Mouse (Mus musculus): Measurements from ENCODE around the gene Papss1. TPM values are rescaled to one million over a fixed set of nuclear protein-coding genes. Genes with fewer than 3 reads are reported as not detected.
A peak's percentile ranks its signal among the peaks of the same experiment; 100 is the strongest.

Papss1 gene
- polyA plus RNA-seq, 1 experiment from 2014 or later = 152 TPM

DNA sequence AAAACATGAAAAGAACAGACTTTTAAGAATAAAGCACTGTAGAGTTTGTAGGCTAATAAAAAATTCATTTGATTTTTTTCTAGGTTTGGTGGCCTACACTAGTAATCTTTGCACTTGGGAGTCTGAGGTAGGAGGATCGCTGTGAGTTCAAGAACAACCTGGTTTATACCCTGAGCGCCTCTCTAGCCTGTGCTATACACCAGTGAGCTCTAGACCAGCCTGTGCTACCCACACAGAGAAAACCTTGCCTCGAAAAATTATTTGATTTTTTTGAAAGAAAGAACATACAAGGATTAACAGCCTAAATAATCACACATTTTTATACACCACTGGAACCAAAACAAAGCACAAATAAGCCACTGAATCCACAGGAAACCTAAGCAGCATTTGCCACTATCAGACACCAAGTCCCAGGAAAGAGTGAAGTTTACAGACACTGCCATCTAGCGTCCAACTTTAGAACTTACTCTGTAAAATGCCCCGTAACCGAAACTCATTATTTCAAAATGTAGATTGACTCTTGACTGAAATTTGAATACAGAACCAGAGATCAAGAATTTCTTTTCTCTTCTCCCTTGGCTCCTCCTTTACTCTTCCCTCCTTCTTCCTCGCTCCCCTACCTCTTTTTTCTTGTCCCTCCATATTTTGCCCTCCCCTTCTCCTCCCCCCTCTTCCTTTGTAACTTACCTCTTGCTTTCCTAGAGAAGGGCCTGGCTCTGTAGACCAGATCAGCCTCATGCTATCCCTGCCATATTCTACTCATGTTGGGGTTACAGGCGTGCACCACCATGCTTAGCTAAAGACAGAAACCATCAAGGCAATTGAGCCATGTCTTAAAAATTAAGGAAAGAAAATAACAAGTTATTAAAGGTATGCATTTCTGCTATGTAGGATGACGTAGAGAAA is 12.0 kb upstream of the Papss1 start:
- H3K9me3 ChIP-seq = no peaks in the 10 kb centered on the region
- H3K4me1 ChIP-seq = no peaks in the 10 kb centered on the region
- ATAC-seq (ENCODE audit: low FRiP score, low read depth) = no peak
- H3K4me3 ChIP-seq = no peak overlapping the region
- H3K36me3 ChIP-seq = no peaks in the 10 kb centered on the region
- WGBS = 40% methylated on average over 9 of the region's 9 CpGs
- no peak overlapping the region for H3K27ac ChIP-seq
- H3K27me3 ChIP-seq = no peaks in the 10 kb centered on the region
- no peak overlapping the region for H3K9ac ChIP-seq
- H3K4me2 ChIP-seq (replicated peaks) = no peak overlapping the region

- Histone ChIP-seq H3K9me3 (no peaks in the 10 kb centered on the region), H3K27ac (no peak overlapping the region)
- ATAC-seq (ENCODE audit: low FRiP score, low read depth) = no peak
These were observed 8.8 kb upstream of the Papss1 start for GRCm38 (mm10) chr3:131555771-131556170.

DNA sequence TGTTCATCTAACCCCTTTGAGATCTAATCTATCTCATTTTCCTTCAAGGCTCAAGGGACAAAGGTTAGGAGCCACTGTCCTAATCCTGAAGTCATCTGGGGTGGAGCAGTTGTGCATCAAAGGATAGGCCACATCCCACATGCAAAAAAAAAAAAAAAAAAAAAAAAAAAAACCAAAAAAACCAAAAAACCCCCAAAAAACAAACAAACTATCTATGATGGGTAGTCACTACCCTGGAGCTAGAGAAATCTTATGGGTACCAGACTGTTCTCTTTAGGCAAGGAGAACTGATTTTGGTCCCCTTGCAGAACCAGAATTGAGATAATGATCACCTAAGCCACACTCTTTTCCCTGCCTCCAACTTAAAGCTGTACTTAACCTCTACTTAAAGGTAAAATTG is 3.0 kb upstream of the Papss1 start:
- no peaks in the 10 kb centered on the region for H3K36me3 ChIP-seq
- no peak overlapping the region for H3K4me3 ChIP-seq
- no peak for ATAC-seq (ENCODE audit: low FRiP score, low read depth)

More at GRCm38 (mm10) chr3:131555771-131556170, 8.8 kb upstream of the Papss1 start:
- no peaks in the 10 kb centered on the region for H3K36me3 ChIP-seq
- H3K4me1 ChIP-seq = peaks cover 11% of the 10 kb centered on the region
- H3K4me3 ChIP-seq = no peak overlapping the region
- no peak overlapping the region for H3K4me2 ChIP-seq (replicated peaks)
- no peaks in the 10 kb centered on the region for H3K27me3 ChIP-seq
- H3K9ac ChIP-seq = no peak overlapping the region

DNA sequence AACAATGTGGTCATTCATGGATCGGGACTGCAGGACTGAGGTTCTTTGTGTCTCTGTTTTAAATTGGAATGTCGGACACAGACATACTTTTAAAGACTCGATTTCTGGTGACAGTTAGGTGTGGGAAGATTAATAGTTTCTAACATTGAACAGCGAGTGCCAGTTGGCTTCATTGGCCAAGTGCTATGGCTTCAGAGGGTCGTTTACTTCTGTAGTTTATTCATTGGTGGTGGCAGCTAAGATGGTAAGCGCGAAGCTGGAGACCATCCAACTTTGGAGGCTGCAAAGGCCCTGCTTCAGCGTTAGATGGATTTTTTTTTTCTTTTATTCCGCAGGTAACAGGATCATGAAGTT is 666 bp downstream of the Papss1 start:
- Histone ChIP-seq H3K4me3 (peak overlapping the region; percentile 76), H3K4me1 (peaks cover 32% of the 10 kb centered on the region), H3K27me3 (no peaks in the 10 kb centered on the region), H3K9me3 (no peaks in the 10 kb centered on the region), H3K36me3 (peaks cover 14% of the 10 kb centered on the region), H3K9ac (peak overlapping the region; percentile 88), H3K27ac (peak overlapping the region; percentile 97), H3K4me2 (replicated peaks) (peak overlapping the region; percentile 78)
- 3% methylated on average over 9 of the region's 9 CpGs for WGBS
- no peak for ATAC-seq (ENCODE audit: low FRiP score, low read depth)

More for the DNA sequence above, 3.0 kb upstream of the Papss1 start:
- Histone ChIP-seq H3K4me1 (peaks cover 31% of the 10 kb centered on the region), H3K27ac (no peak overlapping the region), H3K4me2 (replicated peaks) (no peak overlapping the region), H3K9ac (no peak overlapping the region), H3K27me3 (no peaks in the 10 kb centered on the region), H3K9me3 (no peaks in the 10 kb centered on the region)

DNA sequence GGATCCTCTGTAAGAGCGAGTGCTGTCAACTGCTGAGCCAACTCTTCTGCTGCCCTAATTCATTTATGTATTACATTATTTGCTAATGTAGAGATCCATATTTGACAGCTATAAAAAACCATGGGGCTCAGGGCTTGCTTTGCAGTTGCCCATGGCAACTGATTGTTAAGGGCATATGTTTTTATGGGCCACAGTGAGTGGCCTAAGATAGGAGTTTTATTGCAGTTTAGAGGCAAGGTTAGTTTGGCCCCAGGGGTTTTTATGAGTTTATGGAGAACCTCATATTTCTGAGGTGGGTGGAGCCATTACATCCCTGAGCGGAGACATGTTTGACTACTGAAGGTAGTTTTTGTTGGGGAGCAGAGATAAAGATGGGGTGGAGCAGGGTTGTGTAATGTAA is 1.7 kb downstream of the Papss1 start:
- no peak for ATAC-seq (ENCODE audit: low FRiP score, low read depth)
- no peaks in the 10 kb centered on the region for H3K27me3 ChIP-seq
- H3K4me1 ChIP-seq = peaks cover 30% of the 10 kb centered on the region
- peak overlapping the region; percentile 88; the same call in 1 of the 2 replicates for H3K9ac ChIP-seq
- WGBS = 31% methylated on average over 2 of the region's 2 CpGs
- peaks cover 17% of the 10 kb centered on the region for H3K36me3 ChIP-seq
- peak overlapping the region; percentile 76 for H3K4me3 ChIP-seq
- H3K4me2 ChIP-seq (replicated peaks) = peak overlapping the region; percentile 78
- no peak overlapping the region; the same call in 1 of the 2 replicates for H3K27ac ChIP-seq
- no peaks in the 10 kb centered on the region for H3K9me3 ChIP-seq

DNA sequence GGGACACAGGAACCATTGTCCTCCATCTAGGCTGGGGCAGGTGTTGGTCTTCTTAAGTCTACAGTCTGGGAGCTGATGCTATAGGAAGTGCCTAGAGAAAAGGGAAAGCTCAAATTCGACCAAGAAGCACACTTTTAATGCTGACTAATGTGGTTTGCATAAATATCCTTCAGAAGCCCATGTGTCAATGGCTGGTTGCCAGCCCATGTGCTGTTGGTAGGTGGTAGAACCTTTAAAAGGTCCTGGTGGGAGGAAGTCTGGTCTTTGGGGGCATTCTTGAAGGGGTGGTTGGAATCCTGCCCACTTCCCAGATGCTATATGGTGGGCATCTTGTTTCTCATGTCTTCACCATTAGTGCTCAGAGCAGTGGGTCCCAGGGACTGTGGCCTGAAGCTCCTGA is 5.9 kb downstream of the Papss1 start:
- H3K36me3 ChIP-seq = peaks cover 24% of the 10 kb centered on the region
- ATAC-seq (ENCODE audit: low FRiP score, low read depth) = no peak
- H3K4me3 ChIP-seq = no peak overlapping the region
- WGBS = 62% methylated on average over 1 of the region's 1 CpGs
- no peak overlapping the region for H3K4me2 ChIP-seq (replicated peaks)
- H3K9me3 ChIP-seq = no peaks in the 10 kb centered on the region
- H3K27me3 ChIP-seq = no peaks in the 10 kb centered on the region
- H3K4me1 ChIP-seq = peaks cover 22% of the 10 kb centered on the region
- no peak overlapping the region for H3K9ac ChIP-seq
- H3K27ac ChIP-seq = no peak overlapping the region

- Histone ChIP-seq H3K4me3 (no peak overlapping the region), H3K4me2 (replicated peaks) (no peak overlapping the region), H3K4me1 (peaks cover 6% of the 10 kb centered on the region), H3K36me3 (peaks cover 35% of the 10 kb centered on the region), H3K9ac (no peak overlapping the region), H3K9me3 (no peaks in the 10 kb centered on the region), H3K27ac (no peak overlapping the region), H3K27me3 (no peaks in the 10 kb centered on the region)
- 77% methylated on average over 3 of the region's 3 CpGs for WGBS
- ATAC-seq (ENCODE audit: low FRiP score, low read depth) = no peak
These were observed 9.0 kb downstream of the Papss1 start for GRCm38 (mm10) chr3:131573555-131573954.

DNA sequence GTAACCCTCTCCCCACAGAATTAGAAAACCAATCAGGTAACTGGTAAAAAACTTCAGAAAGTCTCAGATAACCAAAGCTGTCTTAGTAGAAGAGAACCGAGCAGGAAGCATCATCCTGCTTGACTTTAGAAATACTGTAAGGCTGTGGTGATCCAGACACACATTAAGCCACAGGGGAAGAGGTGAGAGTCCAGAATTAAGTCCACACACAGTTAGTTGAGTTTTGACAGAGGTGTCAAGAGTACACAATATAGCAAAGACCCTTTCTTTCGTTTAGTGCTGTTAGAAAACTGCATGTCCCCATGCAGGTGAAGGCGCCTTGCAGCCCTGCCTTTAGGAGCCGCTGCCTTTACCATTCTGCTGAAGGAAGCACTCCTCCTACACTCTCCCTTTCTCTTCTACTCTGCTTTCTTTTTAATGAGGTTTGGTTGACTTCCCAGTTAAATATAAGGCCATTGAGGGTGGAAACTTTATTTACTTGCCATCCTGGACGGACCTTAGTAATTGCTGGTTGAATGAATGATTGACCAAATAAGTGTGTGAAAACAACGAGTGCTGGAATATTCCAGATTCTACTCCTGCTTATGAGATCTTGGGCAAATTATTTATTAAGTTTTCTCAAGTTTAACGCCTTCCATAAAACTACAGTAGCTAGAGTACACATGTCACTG is 14.0 kb downstream of the Papss1 start:
- no peak for ATAC-seq (ENCODE audit: low FRiP score, low read depth)
- no peak overlapping the region for H3K4me3 ChIP-seq
- no peak overlapping the region for H3K9ac ChIP-seq
- H3K9me3 ChIP-seq = no peaks in the 10 kb centered on the region
- no peaks in the 10 kb centered on the region for H3K4me1 ChIP-seq
- WGBS = 79% methylated on average over 7 of the region's 7 CpGs
- H3K27ac ChIP-seq = no peak overlapping the region
- H3K36me3 ChIP-seq = peaks cover 56% of the 10 kb centered on the region
- no peaks in the 10 kb centered on the region for H3K27me3 ChIP-seq
- H3K4me2 ChIP-seq (replicated peaks) = no peak overlapping the region

DNA sequence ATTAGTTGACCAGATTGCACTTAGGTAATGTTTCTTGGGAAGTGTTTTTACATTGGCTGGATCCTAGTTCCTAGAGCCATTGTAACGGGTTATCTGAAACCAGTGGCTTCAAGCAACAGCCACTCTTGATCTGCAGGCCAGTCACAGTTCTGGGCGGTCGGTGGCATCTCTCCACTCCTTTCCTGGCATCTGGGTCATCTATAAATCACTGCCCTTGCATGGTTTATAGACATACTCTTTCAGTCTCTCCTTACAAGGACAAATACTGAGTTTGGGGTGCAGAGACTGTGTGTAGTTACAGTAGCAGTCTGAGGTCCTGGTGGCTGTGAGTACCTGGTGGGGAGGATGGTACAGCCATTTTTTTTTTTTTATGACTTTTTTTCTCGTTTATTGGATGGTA is 15.5 kb downstream of the Papss1 start:
- Histone ChIP-seq H3K4me1 (no peaks in the 10 kb centered on the region), H3K27ac (no peak overlapping the region), H3K4me2 (replicated peaks) (no peak overlapping the region), H3K4me3 (no peak overlapping the region), H3K9me3 (no peaks in the 10 kb centered on the region), H3K9ac (no peak overlapping the region), H3K27me3 (no peaks in the 10 kb centered on the region), H3K36me3 (peaks cover 70% of the 10 kb centered on the region)
- no peak for ATAC-seq (ENCODE audit: low FRiP score, low read depth)
- 80% methylated on average over 4 of the region's 4 CpGs for WGBS

DNA sequence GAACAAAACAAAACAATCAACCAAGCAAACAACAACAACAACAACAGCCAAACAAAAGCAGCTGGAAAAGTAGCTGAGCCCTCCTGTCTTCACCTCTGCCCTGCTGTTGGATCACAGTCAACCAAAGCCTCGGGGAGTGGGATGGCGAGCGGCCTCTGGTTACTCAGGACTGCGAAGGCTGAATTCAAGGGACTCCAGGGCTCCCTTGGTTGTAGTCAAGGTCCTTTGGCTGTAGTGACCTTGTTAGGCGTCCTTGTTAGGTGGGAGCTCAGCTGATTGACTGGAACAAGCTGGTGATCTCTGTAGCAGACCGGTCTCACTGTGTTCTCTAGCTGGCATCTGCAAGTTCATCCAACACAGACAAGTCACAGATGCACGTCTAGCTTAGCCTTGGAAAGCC is 16.5 kb downstream of the Papss1 start:
- WGBS = 88% methylated on average over 7 of the region's 7 CpGs
- ATAC-seq (ENCODE audit: low FRiP score, low read depth) = no peak

GRCm38 (mm10) chr3:131586818-131587217 is 22.2 kb downstream of the Papss1 start:
- Histone ChIP-seq H3K4me3 (no peak overlapping the region), H3K4me1 (no peaks in the 10 kb centered on the region), H3K27me3 (no peaks in the 10 kb centered on the region), H3K27ac (no peak overlapping the region), H3K36me3 (peaks cover 98% of the 10 kb centered on the region), H3K9me3 (no peaks in the 10 kb centered on the region), H3K4me2 (replicated peaks) (no peak overlapping the region), H3K9ac (no peak overlapping the region)
- 92% methylated on average over 3 of the region's 3 CpGs for WGBS
- no peak for ATAC-seq (ENCODE audit: low FRiP score, low read depth)

More for the DNA sequence above, 16.5 kb downstream of the Papss1 start:
- H3K4me2 ChIP-seq (replicated peaks) = no peak overlapping the region
- H3K9ac ChIP-seq = no peak overlapping the region
- H3K36me3 ChIP-seq = peaks cover 81% of the 10 kb centered on the region
- H3K4me1 ChIP-seq = no peaks in the 10 kb centered on the region
- no peaks in the 10 kb centered on the region for H3K9me3 ChIP-seq
- no peak overlapping the region for H3K27ac ChIP-seq
- H3K27me3 ChIP-seq = no peaks in the 10 kb centered on the region
- no peak overlapping the region for H3K4me3 ChIP-seq

DNA sequence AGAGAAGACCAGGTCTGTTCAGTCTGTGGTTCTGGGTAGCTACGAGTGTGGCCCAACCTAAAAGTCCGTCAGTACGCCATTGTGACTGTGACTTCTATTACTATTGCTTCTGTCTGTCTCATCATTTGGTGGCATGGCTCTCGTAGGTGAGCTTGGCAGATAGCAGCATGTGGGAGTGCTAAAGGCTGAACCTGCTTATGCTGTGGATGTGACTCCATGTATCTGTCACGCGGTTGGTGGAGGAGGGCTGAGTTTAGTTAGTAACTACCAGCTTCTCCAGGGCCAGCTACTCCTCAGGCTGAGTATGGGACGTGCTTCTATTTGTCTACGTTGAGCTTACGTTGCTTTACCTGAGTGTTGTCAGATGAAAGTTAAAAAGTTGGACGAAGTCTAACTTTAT is 23.4 kb downstream of the Papss1 start:
- H3K4me3 ChIP-seq = no peak overlapping the region
- 95% methylated on average over 10 of the region's 10 CpGs for WGBS

More for the DNA sequence above, 23.4 kb downstream of the Papss1 start:
- peaks cover 93% of the 10 kb centered on the region for H3K36me3 ChIP-seq
- no peak for ATAC-seq (ENCODE audit: low FRiP score, low read depth)
- H3K9me3 ChIP-seq = no peaks in the 10 kb centered on the region
- H3K4me2 ChIP-seq (replicated peaks) = no peak overlapping the region
- no peaks in the 10 kb centered on the region for H3K27me3 ChIP-seq
- H3K27ac ChIP-seq = no peak overlapping the region
- H3K9ac ChIP-seq = no peak overlapping the region
- no peaks in the 10 kb centered on the region for H3K4me1 ChIP-seq
